Mouse (Mus musculus) megakaryocyte, embryonic 14.5 days (primary cell): ENCODE data around the gene Eif4b.

Experiments used
- FLI1 ChIP-seq: IDR thresholded peaks from 2 replicates; pipeline ENCODE4 v1.6.1; 2012; ENCODE audit warnings: low read length, inconsistent platforms, mixed read lengths
- GATA1 ChIP-seq: IDR thresholded peaks from 3 replicates; pipeline ENCODE4 v1.6.1; 2012; ENCODE audit warnings: mixed read lengths, low read length, inconsistent platforms, borderline replicate concordance

DNA sequence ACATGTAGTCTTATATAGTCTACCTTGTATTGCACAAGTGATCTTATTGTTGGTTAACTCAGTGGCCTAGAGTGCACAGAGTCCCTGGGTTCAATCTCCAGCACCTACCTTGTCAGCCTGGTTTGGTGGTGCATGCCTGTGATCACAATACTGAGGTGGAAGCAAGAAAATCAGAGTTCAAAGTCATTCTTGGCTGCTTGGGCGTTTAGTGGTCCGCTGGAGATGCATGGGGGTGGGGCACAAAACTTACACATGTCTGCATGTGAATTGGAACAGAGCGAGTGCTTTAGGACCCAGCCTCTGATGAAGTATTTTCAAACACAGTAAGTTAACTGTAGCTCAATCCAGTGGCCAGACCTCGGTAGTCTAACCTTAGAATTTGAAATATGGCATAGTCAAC, 5.6 kb downstream of the Eif4b start:
- TF ChIP-seq GATA1 (no peak), FLI1 (no peak)
